Mouse (Mus musculus): ENCODE results near the gene Ctnna3. TPM values are rescaled to one million over a fixed set of nuclear protein-coding genes. Genes with fewer than 3 reads are reported as not detected.

Gene Ctnna3
- polyA plus RNA-seq, 1 experiment from 2014 or later = 0.55 TPM

DNA sequence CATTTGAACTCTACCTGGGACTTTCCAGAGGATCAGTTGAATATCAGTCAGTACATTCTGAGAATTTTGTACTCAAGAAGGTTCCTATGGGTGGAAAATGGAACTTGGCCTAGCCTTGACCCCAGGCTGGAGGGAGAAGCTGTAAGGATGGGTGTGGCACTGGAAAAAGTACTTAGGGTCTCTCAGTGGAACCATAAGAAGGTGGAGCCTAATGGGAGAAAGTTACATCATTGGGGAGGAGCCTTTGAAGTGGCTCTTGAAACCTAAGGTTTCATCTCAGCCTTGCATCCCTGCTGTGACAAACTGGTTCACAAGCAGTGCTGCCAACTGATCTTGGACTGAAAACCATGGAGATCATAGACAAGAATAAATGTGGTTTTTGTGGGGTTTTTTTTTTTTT, 1318.8 kb downstream of the Ctnna3 start:
- no peak overlapping the region for H3K9ac ChIP-seq (ENCODE audit: low read depth, low read length)
- no peaks in the 10 kb centered on the region for H3K9me3 ChIP-seq (ENCODE audit: control insufficient read depth, low read length)
- no peaks in the 10 kb centered on the region for H3K27me3 ChIP-seq (ENCODE audit: control insufficient read depth, insufficient read depth, low read length)
- no peak for ATAC-seq (ENCODE audit: low FRiP score, low TSS enrichment)
- no peak overlapping the region for H3K27ac ChIP-seq (ENCODE audit: low read depth, low read length)
- no peaks in the 10 kb centered on the region for H3K4me1 ChIP-seq (ENCODE audit: control insufficient read depth, insufficient read depth, low read length)
- H3K4me2 ChIP-seq (replicated peaks; ENCODE audit: low read depth, low read length) = no peak overlapping the region
- no peak overlapping the region for H3K4me3 ChIP-seq (ENCODE audit: low read length)
- no peaks in the 10 kb centered on the region for H3K36me3 ChIP-seq (ENCODE audit: control insufficient read depth, insufficient read depth, low read length)

DNA sequence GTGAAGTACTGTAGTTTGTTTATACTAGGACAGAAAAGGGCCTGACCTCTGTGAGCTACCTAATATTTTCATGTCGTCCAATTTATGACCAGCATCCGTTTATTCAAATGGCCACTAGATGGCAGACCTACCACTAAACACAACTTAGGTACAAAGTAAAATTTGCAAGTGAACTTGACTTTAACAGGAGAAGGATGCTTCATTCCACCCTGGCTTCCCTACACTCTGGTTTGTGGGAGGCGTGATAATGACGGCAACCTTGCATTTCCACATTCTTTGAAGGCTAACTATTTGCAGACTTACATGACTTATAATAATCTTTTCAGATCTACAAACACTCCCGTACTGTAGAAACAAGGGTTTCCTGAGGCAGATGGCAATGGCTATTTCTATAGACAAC, 1320.9 kb downstream of the Ctnna3 start:
- Histone ChIP-seq H3K36me3 (ENCODE audit: control insufficient read depth, insufficient read depth, low read length) (no peaks in the 10 kb centered on the region), H3K9me3 (ENCODE audit: control insufficient read depth, low read length) (no peaks in the 10 kb centered on the region), H3K4me1 (ENCODE audit: control insufficient read depth, insufficient read depth, low read length) (no peaks in the 10 kb centered on the region), H3K9ac (ENCODE audit: low read depth, low read length) (no peak overlapping the region), H3K4me3 (ENCODE audit: low read length) (no peak overlapping the region), H3K27me3 (ENCODE audit: control insufficient read depth, insufficient read depth, low read length) (no peaks in the 10 kb centered on the region), H3K4me2 (replicated peaks; ENCODE audit: low read depth, low read length) (no peak overlapping the region), H3K27ac (ENCODE audit: low read depth, low read length) (no peak overlapping the region)
- ATAC-seq (ENCODE audit: low FRiP score, low TSS enrichment) = no peak
- 40% methylated on average over 5 of the region's 5 CpGs for WGBS

DNA sequence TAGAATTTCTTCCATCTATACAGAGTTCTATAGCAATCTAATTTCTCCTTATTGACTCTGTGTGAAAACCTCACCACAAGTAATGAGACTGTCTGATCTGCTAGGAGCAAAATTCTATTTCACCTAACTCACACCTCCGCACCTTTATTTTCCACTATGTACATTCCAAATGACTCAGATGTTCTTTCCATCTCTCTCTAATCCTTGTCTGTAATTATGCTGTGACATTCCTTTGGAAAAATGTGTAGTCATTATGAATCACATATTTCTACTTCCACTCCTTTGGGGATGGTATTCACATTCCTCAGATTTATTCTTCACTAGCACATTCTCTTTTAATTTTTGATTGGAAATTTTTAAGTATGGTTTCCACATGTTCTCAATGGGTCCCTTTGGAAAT, 1406.4 kb downstream of the Ctnna3 start:
- no peak for ATAC-seq (ENCODE audit: low FRiP score, low TSS enrichment)
- no peaks in the 10 kb centered on the region for H3K9me3 ChIP-seq (ENCODE audit: control insufficient read depth, low read length)
- 100% methylated on average over 1 of the region's 1 CpGs for WGBS
- no peak overlapping the region for H3K9ac ChIP-seq (ENCODE audit: low read depth, low read length)
- no peak overlapping the region for H3K27ac ChIP-seq (ENCODE audit: low read depth, low read length)
- no peaks in the 10 kb centered on the region for H3K36me3 ChIP-seq (ENCODE audit: control insufficient read depth, insufficient read depth, low read length)
- H3K4me2 ChIP-seq (replicated peaks; ENCODE audit: low read depth, low read length) = no peak overlapping the region
- no peaks in the 10 kb centered on the region for H3K4me1 ChIP-seq (ENCODE audit: control insufficient read depth, insufficient read depth, low read length)
- H3K4me3 ChIP-seq (ENCODE audit: low read length) = no peak overlapping the region
- no peaks in the 10 kb centered on the region for H3K27me3 ChIP-seq (ENCODE audit: control insufficient read depth, insufficient read depth, low read length)

DNA sequence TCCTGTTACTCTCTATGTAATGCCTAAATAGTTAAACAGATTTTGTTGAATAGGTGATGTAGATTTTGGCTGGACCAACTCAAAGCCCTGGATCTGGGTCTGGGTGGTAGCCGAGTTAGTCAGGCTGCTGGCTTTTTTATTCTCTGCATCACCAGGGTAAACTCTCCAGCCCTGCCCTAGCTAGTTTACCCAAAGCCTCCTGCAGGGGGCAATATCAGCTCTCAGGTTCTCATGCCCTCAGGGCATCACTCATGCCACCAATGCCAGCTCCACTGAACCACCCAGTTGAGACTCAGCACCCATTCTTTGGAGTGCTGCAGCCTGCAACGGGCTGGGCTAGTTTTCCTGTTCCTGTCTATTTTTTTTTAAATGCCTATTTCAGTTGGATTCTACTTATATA, 1431.5 kb downstream of the Ctnna3 start:
- WGBS = 91% methylated on average over 2 of the region's 2 CpGs
- ATAC-seq (ENCODE audit: low FRiP score, low TSS enrichment) = no peak
- no peaks in the 10 kb centered on the region for H3K4me1 ChIP-seq (ENCODE audit: control insufficient read depth, insufficient read depth, low read length)
- no peak overlapping the region for H3K27ac ChIP-seq (ENCODE audit: low read depth, low read length)
- no peak overlapping the region for H3K4me3 ChIP-seq (ENCODE audit: low read length)
- no peaks in the 10 kb centered on the region for H3K27me3 ChIP-seq (ENCODE audit: control insufficient read depth, insufficient read depth, low read length)
- H3K9ac ChIP-seq (ENCODE audit: low read depth, low read length) = no peak overlapping the region
- H3K36me3 ChIP-seq (ENCODE audit: control insufficient read depth, insufficient read depth, low read length) = no peaks in the 10 kb centered on the region
- H3K4me2 ChIP-seq (replicated peaks; ENCODE audit: low read depth, low read length) = no peak overlapping the region
- no peaks in the 10 kb centered on the region for H3K9me3 ChIP-seq (ENCODE audit: control insufficient read depth, low read length)

DNA sequence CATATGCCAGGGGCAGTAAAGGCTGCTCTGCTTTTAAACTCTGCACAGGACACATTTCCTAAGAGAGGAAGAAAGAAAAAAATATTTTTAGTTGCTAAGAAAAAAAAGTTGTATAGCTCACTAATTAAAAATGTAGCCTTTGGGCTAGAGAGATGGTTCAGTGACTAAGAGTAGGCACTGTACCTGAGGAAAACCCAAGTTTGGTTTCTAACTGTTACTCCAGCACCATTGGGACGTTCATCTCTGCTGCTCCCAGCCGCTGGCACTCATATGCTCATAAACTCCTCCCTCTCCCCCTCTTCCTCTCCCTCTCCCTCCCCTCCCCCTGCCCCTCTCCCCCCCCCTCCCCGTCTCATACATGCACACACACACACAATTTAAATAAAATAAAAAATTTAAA, 1441.0 kb downstream of the Ctnna3 start:
- 81% methylated on average over 3 of the region's 3 CpGs for WGBS
- H3K9me3 ChIP-seq (ENCODE audit: control insufficient read depth, low read length) = no peaks in the 10 kb centered on the region
- no peak for ATAC-seq (ENCODE audit: low FRiP score, low TSS enrichment)

DNA sequence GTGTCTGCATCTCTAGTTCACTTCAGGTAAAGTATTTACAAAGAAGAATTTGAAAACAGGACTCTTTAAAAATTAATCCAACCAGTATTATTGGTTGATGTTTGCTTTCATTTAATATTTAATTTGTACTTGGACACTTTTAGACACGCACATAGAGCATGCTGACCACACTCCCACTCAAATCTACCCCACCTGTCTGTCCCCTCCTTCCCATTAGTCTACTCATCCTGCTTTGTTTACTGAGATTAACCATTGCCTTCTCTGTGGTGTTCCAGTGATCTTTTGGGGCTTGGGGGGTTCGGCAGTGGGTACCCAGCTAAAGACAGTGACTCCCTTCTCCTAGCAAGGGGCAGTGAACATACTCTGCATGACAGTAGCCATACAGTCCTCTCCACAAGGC, 1446.6 kb downstream of the Ctnna3 start:
- no peak overlapping the region for H3K9ac ChIP-seq (ENCODE audit: low read depth, low read length)
- WGBS = 69% methylated on average over 2 of the region's 2 CpGs
- no peaks in the 10 kb centered on the region for H3K4me1 ChIP-seq (ENCODE audit: control insufficient read depth, insufficient read depth, low read length)
- H3K4me2 ChIP-seq (replicated peaks; ENCODE audit: low read depth, low read length) = no peak overlapping the region
- H3K4me3 ChIP-seq (ENCODE audit: low read length) = no peak overlapping the region
- no peak for ATAC-seq (ENCODE audit: low FRiP score, low TSS enrichment)
- H3K9me3 ChIP-seq (ENCODE audit: control insufficient read depth, low read length) = no peaks in the 10 kb centered on the region
- no peak overlapping the region for H3K27ac ChIP-seq (ENCODE audit: low read depth, low read length)
- H3K27me3 ChIP-seq (ENCODE audit: control insufficient read depth, insufficient read depth, low read length) = no peaks in the 10 kb centered on the region
- H3K36me3 ChIP-seq (ENCODE audit: control insufficient read depth, insufficient read depth, low read length) = no peaks in the 10 kb centered on the region

More for the DNA sequence above, 1441.0 kb downstream of the Ctnna3 start:
- H3K4me3 ChIP-seq (ENCODE audit: low read length) = no peak overlapping the region
- H3K27me3 ChIP-seq (ENCODE audit: control insufficient read depth, insufficient read depth, low read length) = no peaks in the 10 kb centered on the region
- H3K4me1 ChIP-seq (ENCODE audit: control insufficient read depth, insufficient read depth, low read length) = no peaks in the 10 kb centered on the region
- no peak overlapping the region for H3K4me2 ChIP-seq (replicated peaks; ENCODE audit: low read depth, low read length)
- H3K9ac ChIP-seq (ENCODE audit: low read depth, low read length) = no peak overlapping the region
- no peaks in the 10 kb centered on the region for H3K36me3 ChIP-seq (ENCODE audit: control insufficient read depth, insufficient read depth, low read length)
- H3K27ac ChIP-seq (ENCODE audit: low read depth, low read length) = no peak overlapping the region

DNA sequence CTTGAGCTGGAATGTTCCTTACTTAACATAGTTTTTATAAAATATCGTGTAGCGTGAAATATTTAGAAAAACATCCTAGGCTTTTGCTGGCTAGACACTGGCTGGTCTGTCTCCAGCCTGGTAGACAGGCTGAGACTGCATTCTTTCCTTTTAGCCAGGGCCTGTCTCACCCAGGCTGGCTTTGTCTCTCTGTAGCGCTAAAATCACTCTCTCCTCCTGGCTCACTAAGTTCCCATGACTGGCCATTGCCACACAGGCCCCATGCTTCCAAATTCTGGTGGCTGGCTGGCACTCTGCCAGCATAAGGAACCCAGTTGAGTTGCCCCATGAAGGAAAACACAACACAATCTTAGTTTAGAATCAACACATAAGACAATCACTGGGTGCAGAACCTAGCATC, 1450.0 kb downstream of the Ctnna3 start:
- no peak overlapping the region for H3K4me3 ChIP-seq (ENCODE audit: low read length)
- no peak for ATAC-seq (ENCODE audit: low FRiP score, low TSS enrichment)
- no peaks in the 10 kb centered on the region for H3K27me3 ChIP-seq (ENCODE audit: control insufficient read depth, insufficient read depth, low read length)
- no peaks in the 10 kb centered on the region for H3K36me3 ChIP-seq (ENCODE audit: control insufficient read depth, insufficient read depth, low read length)
- 82% methylated on average over 3 of the region's 3 CpGs for WGBS
- no peak overlapping the region for H3K4me2 ChIP-seq (replicated peaks; ENCODE audit: low read depth, low read length)
- no peak overlapping the region for H3K9ac ChIP-seq (ENCODE audit: low read depth, low read length)
- no peaks in the 10 kb centered on the region for H3K4me1 ChIP-seq (ENCODE audit: control insufficient read depth, insufficient read depth, low read length)
- no peak overlapping the region for H3K27ac ChIP-seq (ENCODE audit: low read depth, low read length)
- H3K9me3 ChIP-seq (ENCODE audit: control insufficient read depth, low read length) = no peaks in the 10 kb centered on the region

DNA sequence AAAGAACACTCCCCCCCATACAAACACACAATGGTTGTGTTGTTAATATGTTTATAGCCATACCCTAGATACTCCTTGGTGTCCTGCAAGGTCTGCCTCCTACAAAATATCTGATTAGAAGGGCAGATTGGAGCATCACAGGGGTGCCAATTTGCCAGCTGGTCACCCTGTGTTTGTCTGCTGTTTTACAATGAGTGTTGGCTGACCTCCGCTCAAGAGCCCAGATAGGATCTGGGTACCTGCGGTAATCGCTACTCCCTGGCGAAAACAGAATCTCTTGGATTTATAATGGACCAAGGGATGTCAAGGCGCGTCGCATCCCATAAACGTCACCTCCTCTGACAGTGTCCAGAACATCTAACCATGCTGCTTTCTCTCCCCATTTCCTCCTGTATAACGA, 1457.0 kb downstream of the Ctnna3 start:
- 87% methylated on average over 9 of the region's 9 CpGs for WGBS

DNA sequence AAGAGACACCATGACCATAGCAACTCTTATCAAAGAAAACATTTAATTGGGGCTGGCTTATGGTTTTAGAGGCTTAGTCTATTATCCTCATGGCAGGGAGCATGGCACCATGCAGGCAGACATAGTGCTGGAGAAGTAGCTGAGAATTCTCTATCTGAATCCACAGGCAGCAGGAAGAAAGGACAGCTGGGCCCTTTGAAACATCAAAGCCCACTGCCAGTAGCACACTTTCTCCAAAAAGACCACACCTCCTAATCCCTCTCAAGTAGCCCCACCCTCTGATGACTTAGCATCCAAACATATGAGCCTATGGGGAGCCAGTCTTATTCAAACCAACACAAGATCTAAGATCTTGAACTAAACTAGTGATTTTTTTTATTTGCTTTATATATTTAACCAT, 1462.6 kb downstream of the Ctnna3 start:
- no peaks in the 10 kb centered on the region for H3K27me3 ChIP-seq (ENCODE audit: control insufficient read depth, insufficient read depth, low read length)
- no peaks in the 10 kb centered on the region for H3K9me3 ChIP-seq (ENCODE audit: control insufficient read depth, low read length)
- no peaks in the 10 kb centered on the region for H3K4me1 ChIP-seq (ENCODE audit: control insufficient read depth, insufficient read depth, low read length)
- no peaks in the 10 kb centered on the region for H3K36me3 ChIP-seq (ENCODE audit: control insufficient read depth, insufficient read depth, low read length)
- ATAC-seq (ENCODE audit: low FRiP score, low TSS enrichment) = no peak
- no peak overlapping the region for H3K9ac ChIP-seq (ENCODE audit: low read depth, low read length)
- H3K4me2 ChIP-seq (replicated peaks; ENCODE audit: low read depth, low read length) = no peak overlapping the region
- no peak overlapping the region for H3K27ac ChIP-seq (ENCODE audit: low read depth, low read length)
- no peak overlapping the region for H3K4me3 ChIP-seq (ENCODE audit: low read length)

More for the DNA sequence above, 1457.0 kb downstream of the Ctnna3 start:
- no peaks in the 10 kb centered on the region for H3K27me3 ChIP-seq (ENCODE audit: control insufficient read depth, insufficient read depth, low read length)
- no peak for ATAC-seq (ENCODE audit: low FRiP score, low TSS enrichment)
- no peak overlapping the region for H3K4me3 ChIP-seq (ENCODE audit: low read length)
- H3K36me3 ChIP-seq (ENCODE audit: control insufficient read depth, insufficient read depth, low read length) = no peaks in the 10 kb centered on the region
- no peak overlapping the region for H3K9ac ChIP-seq (ENCODE audit: low read depth, low read length)
- no peak overlapping the region for H3K27ac ChIP-seq (ENCODE audit: low read depth, low read length)
- no peak overlapping the region for H3K4me2 ChIP-seq (replicated peaks; ENCODE audit: low read depth, low read length)
- no peaks in the 10 kb centered on the region for H3K4me1 ChIP-seq (ENCODE audit: control insufficient read depth, insufficient read depth, low read length)
- no peaks in the 10 kb centered on the region for H3K9me3 ChIP-seq (ENCODE audit: control insufficient read depth, low read length)

DNA sequence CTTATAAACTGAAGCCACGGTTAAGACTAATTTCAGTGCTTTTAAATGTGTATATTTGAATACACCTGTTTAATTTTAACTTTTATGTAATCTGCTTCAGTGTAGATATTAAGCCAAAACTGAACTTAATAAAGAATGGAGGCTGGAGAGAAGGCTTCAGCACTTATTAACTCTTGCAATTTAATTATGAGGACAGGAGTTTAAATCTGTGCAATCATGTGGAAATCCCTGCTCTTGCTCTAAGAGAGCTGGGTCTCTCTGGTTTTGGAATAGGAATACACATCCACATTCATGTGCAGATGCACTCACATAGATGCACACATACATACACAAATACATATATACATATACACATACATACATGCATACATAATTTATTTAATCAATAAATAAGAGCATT, 1468.8 kb downstream of the Ctnna3 start:
- no peak for ATAC-seq (ENCODE audit: low FRiP score, low TSS enrichment)
- H3K27ac ChIP-seq (ENCODE audit: low read depth, low read length) = no peak overlapping the region
- H3K27me3 ChIP-seq (ENCODE audit: control insufficient read depth, insufficient read depth, low read length) = no peaks in the 10 kb centered on the region
- H3K4me2 ChIP-seq (replicated peaks; ENCODE audit: low read depth, low read length) = no peak overlapping the region
- H3K9me3 ChIP-seq (ENCODE audit: control insufficient read depth, low read length) = no peaks in the 10 kb centered on the region
- no peak overlapping the region for H3K4me3 ChIP-seq (ENCODE audit: low read length)
- WGBS = 78% methylated on average over 1 of the region's 1 CpGs
- H3K4me1 ChIP-seq (ENCODE audit: control insufficient read depth, insufficient read depth, low read length) = no peaks in the 10 kb centered on the region
- no peak overlapping the region for H3K9ac ChIP-seq (ENCODE audit: low read depth, low read length)
- no peaks in the 10 kb centered on the region for H3K36me3 ChIP-seq (ENCODE audit: control insufficient read depth, insufficient read depth, low read length)
